Mouse (Mus musculus) limb, embryonic 15.5 days (tissue): ENCODE measurements around the gene Bckdha. TPM values are rescaled to one million over a fixed set of nuclear protein-coding genes. Genes with fewer than 3 reads are reported as not detected.
A peak's percentile ranks its signal among the peaks of the same experiment; 100 is the strongest.

Source experiments
- ATAC-seq: fragments of 200-750 bp; cut with Nextera tagmentation; 2 replicates; pipeline ENCODE4 v1.8.0; 2017; ENCODE audit warnings: low read depth, moderate TSS enrichment; ENCODE audit not compliant: insufficient number of reproducible peaks, low FRiP score, low TSS enrichment
- H3K27ac ChIP-seq: fragments of 300-500 bp; sonication (generic); 2 replicates; pipeline ENCODE4 v1.5.1; 2015; ENCODE audit warnings: moderate library complexity, mild to moderate bottlenecking, inconsistent platforms
- H3K27me3 ChIP-seq: fragments of 300-500 bp; sonication (generic); 2 replicates; pipeline ENCODE4 v1.6.1; 2015; ENCODE audit warnings: inconsistent platforms
- H3K36me3 ChIP-seq: fragments of 300-500 bp; sonication (generic); 2 replicates; pipeline ENCODE4 v1.6.1; 2015; ENCODE audit warnings: inconsistent platforms
- H3K4me1 ChIP-seq: fragments of 300-500 bp; sonication (generic); 2 replicates; pipeline ENCODE4 v1.6.1; 2015; ENCODE audit warnings: inconsistent platforms
- H3K4me2 ChIP-seq: fragments of 300-500 bp; sonication (generic); 2 replicates; pipeline ENCODE4 v1.6.1; 2015; ENCODE audit warnings: mild to moderate bottlenecking, inconsistent platforms
- H3K4me3 ChIP-seq: fragments of 300-500 bp; sonication (generic); 2 replicates; pipeline ENCODE4 v1.5.1; 2015; ENCODE audit warnings: mild to moderate bottlenecking, inconsistent platforms
- H3K9ac ChIP-seq: fragments of 300-500 bp; sonication (generic); 2 replicates; pipeline ENCODE4 v1.6.1; 2015; ENCODE audit warnings: inconsistent platforms
- H3K9me3 ChIP-seq: fragments of 300-500 bp; sonication (generic); 2 replicates; pipeline ENCODE4 v1.6.1; 2016; ENCODE audit warnings: inconsistent platforms
- WGBS: fragments of 180-500 bp; shearing (Covaris S2); methylation state at CpG from one replicate; pipeline ENCODE4 v1.1.7; 2015; 5-methylcytosine and 5-hydroxymethylcytosine counted together
- polyA plus RNA-seq: library from polyadenylated mRNA; unstranded; fragments of >200 nt; fragmentation: Nextera tagmentation; extraction: Ambion mirVana; gene quantifications from 2 replicates; pipeline ENCODE4 v1.2.1, GENCODE M21; 2015

Bckdha gene
- polyA plus RNA-seq, 1 experiment from 2014 or later = 59.1 TPM

DNA sequence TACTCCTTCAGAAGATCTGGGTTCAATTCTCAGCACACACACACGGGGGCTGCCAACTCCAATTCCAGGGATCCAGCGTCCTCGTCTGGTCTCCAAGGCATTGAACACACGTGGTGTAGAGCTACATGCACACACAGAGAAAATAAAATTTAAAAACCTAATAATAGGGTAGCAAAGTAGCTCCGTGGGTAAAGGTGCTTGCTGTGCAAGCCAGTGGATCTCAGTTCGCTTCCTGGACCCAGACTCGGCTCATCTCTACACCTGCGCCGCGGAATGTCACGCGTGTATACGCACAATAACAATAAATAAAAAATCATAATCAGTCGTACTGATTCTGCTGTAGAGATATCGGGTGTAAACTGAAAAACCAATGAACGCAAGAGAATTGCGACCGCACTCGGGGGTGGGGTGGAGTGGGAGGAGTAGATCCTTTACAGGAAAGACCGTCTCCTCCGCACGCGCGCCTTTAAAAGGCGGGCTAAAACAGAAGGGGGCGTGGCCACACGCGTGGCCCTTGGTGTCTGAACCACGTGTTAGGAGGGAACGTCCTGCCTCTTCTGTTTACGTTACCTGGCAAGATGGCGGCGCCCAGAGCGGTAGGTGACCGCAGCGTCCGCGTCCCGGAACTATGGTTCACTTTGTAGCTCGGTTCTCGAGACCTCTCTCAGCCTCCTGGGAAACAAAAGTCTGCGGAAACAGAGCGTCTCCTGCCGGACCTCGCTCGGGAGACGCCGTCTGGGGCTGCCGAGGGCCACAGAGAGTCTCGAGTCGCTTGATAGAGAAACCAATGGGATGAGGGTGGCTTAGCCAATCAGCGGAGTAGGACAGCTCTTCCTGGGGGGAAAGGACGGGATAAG, 39.7 kb downstream of the Bckdha start, which contains the start of gene Dmac2:
Gene Dmac2 (plus strand): TSS at position 550 of the 857 bp plus-strand sequence.
- no peaks in the 10 kb centered on the region for H3K9me3 ChIP-seq
- peaks cover 10% of the 10 kb centered on the region; the same call in 1 of the 2 replicates for H3K4me1 ChIP-seq
- peak within 1 kb of the TSS; percentile 48; the same call in 1 of the 2 replicates for H3K9ac ChIP-seq
- WGBS = under 1% methylated on average over 53 of the region's 53 CpGs
- H3K27ac ChIP-seq = no peak within 1 kb of the TSS
- H3K4me3 ChIP-seq = peak within 1 kb of the TSS; percentile 74
- H3K4me2 ChIP-seq = peak within 1 kb of the TSS; percentile 68
- peak; percentile 86 for ATAC-seq
- H3K27me3 ChIP-seq = no peaks in the 10 kb centered on the region
- peaks cover 26% of the 10 kb centered on the region for H3K36me3 ChIP-seq

GRCm38 (mm10) chr7:25617376-25618160, 41.2 kb downstream of the Bckdha start:
- H3K36me3 ChIP-seq = peaks cover 17% of the 10 kb centered on the region
- no peak overlapping the region for H3K27ac ChIP-seq
- H3K4me1 ChIP-seq = peaks cover 10% of the 10 kb centered on the region; the same call in 1 of the 2 replicates
- H3K9me3 ChIP-seq = no peaks in the 10 kb centered on the region
- WGBS = 78% methylated on average over 10 of the region's 10 CpGs
- H3K27me3 ChIP-seq = no peaks in the 10 kb centered on the region
- no peak for ATAC-seq
- H3K9ac ChIP-seq = no peak overlapping the region
- H3K4me2 ChIP-seq = no peak overlapping the region
- no peak overlapping the region for H3K4me3 ChIP-seq

DNA sequence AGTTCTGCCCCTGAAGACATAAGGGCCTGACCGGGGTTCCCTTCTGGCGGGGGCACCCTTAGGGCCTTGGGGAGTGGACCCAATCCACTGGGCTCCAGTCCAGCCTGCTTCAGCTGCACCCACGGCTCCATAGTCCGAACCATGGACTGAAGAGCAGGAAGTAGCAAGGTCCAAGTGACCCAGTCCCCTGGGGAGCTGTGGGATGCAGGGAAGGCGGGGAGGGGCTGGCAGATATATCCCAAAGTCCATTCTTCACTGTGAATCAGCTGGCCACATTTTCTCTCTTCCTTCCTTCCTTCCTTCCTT, 43.1 kb downstream of the Bckdha start, which contains the start of gene Erich4:
Gene Erich4 (minus strand): TSS at position 187 of the 306 bp plus-strand sequence.
- Histone ChIP-seq H3K4me1 (peaks cover 10% of the 10 kb centered on the region; the same call in 1 of the 2 replicates), H3K4me3 (no peak within 1 kb of the TSS), H3K9ac (no peak within 1 kb of the TSS), H3K4me2 (no peak within 1 kb of the TSS), H3K27ac (no peak within 1 kb of the TSS), H3K27me3 (no peaks in the 10 kb centered on the region), H3K9me3 (no peaks in the 10 kb centered on the region), H3K36me3 (no peaks in the 10 kb centered on the region)
- WGBS = 74% methylated on average over 5 of the region's 5 CpGs
- ATAC-seq = no peak

GRCm38 (mm10) chr7:25614831-25615705, 43.7 kb downstream of the Bckdha start:
- H3K9me3 ChIP-seq = no peaks in the 10 kb centered on the region
- H3K4me3 ChIP-seq = no peak overlapping the region
- WGBS = 69% methylated on average over 21 of the region's 21 CpGs

GRCm38 (mm10) chr7:25614086-25614485, 44.7 kb downstream of the Bckdha start:
- no peak overlapping the region for H3K9ac ChIP-seq
- no peak overlapping the region for H3K4me3 ChIP-seq
- H3K36me3 ChIP-seq = no peaks in the 10 kb centered on the region
- H3K27ac ChIP-seq = no peak overlapping the region
- 0 out of 2 replicates have a peak, but pooled peaks cover 3% of the 10 kb centered on the region for H3K4me1 ChIP-seq
- WGBS = 82% methylated on average over 5 of the region's 5 CpGs
- no peaks in the 10 kb centered on the region for H3K9me3 ChIP-seq
- no peaks in the 10 kb centered on the region for H3K27me3 ChIP-seq
- H3K4me2 ChIP-seq = no peak overlapping the region
- no peak for ATAC-seq

More at GRCm38 (mm10) chr7:25614831-25615705, 43.7 kb downstream of the Bckdha start:
- Histone ChIP-seq H3K4me1 (peaks cover 10% of the 10 kb centered on the region; the same call in 1 of the 2 replicates), H3K9ac (no peak overlapping the region), H3K27ac (no peak overlapping the region), H3K27me3 (no peaks in the 10 kb centered on the region), H3K4me2 (no peak overlapping the region), H3K36me3 (no peaks in the 10 kb centered on the region)
- no peak for ATAC-seq

DNA sequence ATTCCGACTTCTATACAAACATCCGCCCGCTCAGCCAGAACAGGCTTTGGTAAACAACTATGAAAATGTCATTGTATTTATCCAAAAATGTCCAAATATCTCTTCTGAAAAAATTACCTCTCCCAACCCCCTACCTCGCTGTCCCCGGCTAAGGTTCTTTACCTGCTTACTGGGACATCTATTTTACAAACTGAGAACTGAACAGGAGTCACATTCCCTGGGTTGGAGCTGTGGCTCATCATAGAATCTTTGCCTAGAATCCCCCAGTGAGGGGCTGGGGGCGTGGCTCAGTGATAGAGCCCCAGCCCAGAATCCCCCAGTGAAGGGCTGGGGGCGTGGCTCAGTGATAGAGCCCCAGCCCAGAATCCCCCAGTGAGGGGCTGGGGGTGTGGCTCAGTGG, 47.3 kb downstream of the Bckdha start:
- Histone ChIP-seq H3K4me1 (no peaks in the 10 kb centered on the region), H3K4me2 (no peak overlapping the region), H3K27me3 (no peaks in the 10 kb centered on the region), H3K36me3 (no peaks in the 10 kb centered on the region), H3K4me3 (no peak overlapping the region), H3K9me3 (no peaks in the 10 kb centered on the region), H3K27ac (no peak overlapping the region), H3K9ac (no peak overlapping the region)
- WGBS = 57% methylated on average over 7 of the region's 7 CpGs
- ATAC-seq = no peak

- Histone ChIP-seq H3K4me3 (no peak overlapping the region), H3K4me1 (no peaks in the 10 kb centered on the region), H3K9ac (no peak overlapping the region), H3K27ac (no peak overlapping the region), H3K9me3 (no peaks in the 10 kb centered on the region), H3K4me2 (no peak overlapping the region), H3K27me3 (no peaks in the 10 kb centered on the region), H3K36me3 (no peaks in the 10 kb centered on the region)
- ATAC-seq = no peak
- WGBS = 29% methylated on average over 6 of the region's 6 CpGs
These were observed 48.7 kb downstream of the Bckdha start for GRCm38 (mm10) chr7:25610056-25610455.

GRCm38 (mm10) chr7:25607196-25607595, 51.6 kb downstream of the Bckdha start:
- Histone ChIP-seq H3K4me1 (no peaks in the 10 kb centered on the region), H3K9me3 (no peaks in the 10 kb centered on the region), H3K36me3 (no peaks in the 10 kb centered on the region), H3K4me2 (no peak overlapping the region), H3K27me3 (no peaks in the 10 kb centered on the region), H3K9ac (no peak overlapping the region), H3K27ac (no peak overlapping the region), H3K4me3 (no peak overlapping the region)
- no peak for ATAC-seq
- WGBS = 72% methylated on average over 2 of the region's 2 CpGs

DNA sequence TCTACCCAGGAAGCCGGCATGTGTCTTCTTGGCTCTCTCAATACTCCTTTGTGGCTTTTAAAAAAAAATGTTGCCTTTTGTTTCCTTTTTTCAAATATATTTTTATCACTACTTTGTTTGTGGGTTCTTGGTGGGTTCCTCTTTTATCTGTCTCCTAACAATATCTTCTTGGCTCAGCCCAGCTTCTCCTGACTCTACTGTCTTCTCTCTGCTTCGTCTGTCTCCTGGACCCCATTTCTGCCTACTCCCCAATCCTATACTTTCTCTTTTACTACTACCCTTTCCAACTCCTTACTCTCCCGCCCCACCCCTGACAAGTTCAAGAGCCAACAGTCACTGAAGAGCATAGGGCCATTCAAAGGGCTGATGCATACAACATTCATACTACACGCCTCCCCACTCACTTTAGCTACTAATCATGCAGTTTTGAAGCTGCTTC, 52.1 kb downstream of the Bckdha start:
- no peak overlapping the region for H3K9ac ChIP-seq
- H3K27me3 ChIP-seq = no peaks in the 10 kb centered on the region
- ATAC-seq = no peak
- H3K4me2 ChIP-seq = no peak overlapping the region
- WGBS = 76% methylated on average over 4 of the region's 4 CpGs
- H3K27ac ChIP-seq = no peak overlapping the region
- H3K4me3 ChIP-seq = no peak overlapping the region
- H3K9me3 ChIP-seq = no peaks in the 10 kb centered on the region
- H3K4me1 ChIP-seq = no peaks in the 10 kb centered on the region
- no peaks in the 10 kb centered on the region for H3K36me3 ChIP-seq

- Histone ChIP-seq H3K9ac (no peak overlapping the region), H3K4me1 (no peaks in the 10 kb centered on the region), H3K36me3 (no peaks in the 10 kb centered on the region), H3K4me2 (no peak overlapping the region), H3K27me3 (no peaks in the 10 kb centered on the region), H3K27ac (no peak overlapping the region), H3K4me3 (no peak overlapping the region), H3K9me3 (no peaks in the 10 kb centered on the region)
- WGBS = 91% methylated on average over 16 of the region's 16 CpGs
- no peak for ATAC-seq
These were observed 57.4 kb downstream of the Bckdha start for GRCm38 (mm10) chr7:25601346-25601745.

GRCm38 (mm10) chr7:25600666-25601065, 58.1 kb downstream of the Bckdha start:
- ATAC-seq = no peak

More at GRCm38 (mm10) chr7:25600666-25601065, 58.1 kb downstream of the Bckdha start:
- no peak overlapping the region for H3K9ac ChIP-seq
- WGBS = 84% methylated on average over 11 of the region's 11 CpGs
- no peaks in the 10 kb centered on the region for H3K4me1 ChIP-seq
- H3K36me3 ChIP-seq = no peaks in the 10 kb centered on the region
- H3K27me3 ChIP-seq = no peaks in the 10 kb centered on the region
- H3K4me3 ChIP-seq = no peak overlapping the region
- no peaks in the 10 kb centered on the region for H3K9me3 ChIP-seq
- H3K4me2 ChIP-seq = no peak overlapping the region
- no peak overlapping the region for H3K27ac ChIP-seq
